8 mouse cellular contexts compared by ENCODE assay signal in the genomic region with DNA sequence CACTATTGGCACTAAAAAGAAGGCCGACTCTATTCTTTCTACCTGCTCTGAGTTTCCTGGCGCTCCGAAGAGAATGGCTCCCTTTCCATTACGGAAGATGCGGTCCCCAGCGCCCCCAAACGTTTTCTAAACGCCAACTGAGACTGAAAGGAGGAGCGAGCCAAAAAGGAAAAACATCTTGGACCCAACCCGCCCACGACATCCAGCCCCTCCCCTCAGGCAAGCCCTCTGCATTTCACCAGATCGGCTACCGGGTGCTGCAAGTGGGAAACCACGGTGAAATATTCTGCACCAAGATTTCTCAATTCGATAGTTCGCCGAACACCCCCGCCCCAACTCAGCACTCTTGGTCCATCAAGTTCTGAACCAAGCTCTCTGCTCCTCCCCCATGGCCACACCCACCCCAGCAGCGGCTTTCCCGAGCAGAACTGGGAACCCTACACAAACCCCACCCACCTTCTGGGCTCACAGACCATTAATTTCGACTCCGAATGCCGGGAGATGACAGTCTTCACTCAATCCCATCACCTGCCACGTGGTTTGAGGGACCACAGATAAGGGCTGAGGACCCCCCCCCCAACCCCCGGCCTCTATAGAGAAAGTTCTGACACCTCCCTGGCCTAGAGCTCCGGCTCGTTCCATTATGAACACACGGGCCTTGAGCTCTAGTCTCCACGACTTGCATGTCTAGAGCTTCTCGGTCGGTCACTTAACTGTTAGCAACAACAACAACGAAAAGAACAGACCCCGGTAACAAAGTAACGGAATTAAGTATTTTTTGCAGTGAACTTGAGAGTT. TPM values are rescaled to one million over a fixed set of nuclear protein-coding genes. Genes with fewer than 3 reads are reported as not detected.
DNase-seq lines count a peak whose midpoint lies in the region; ATAC-seq and TF ChIP-seq lines count a peak whose summit lies in the region.

No protein-coding gene starts in this region.

- TF ChIP-seq POLR2A in small intestine, adult 2 months (IDR thresholded peaks at IDR 0.05; ENCODE audit: low read depth, low read length) = peak; percentile 79

- peak; percentile 93 for DNase-seq in adrenal gland, adult 2 months
- peak; percentile 78 for DNase-seq in embryo, embryonic 10.5 days (ENCODE audit: low spot score)
- peak; percentile 76 for DNase-seq in gastrocnemius, postnatal 10 days
- DNase-seq in induced T-regulatory cell, adult 2 months (ENCODE audit: low read depth) = peak; percentile 89
- peak; percentile 70 for DNase-seq in limb, embryonic 10.5 days (ENCODE audit: low spot score)

- H3K4me1 ChIP-seq in limb, embryonic 10.5 days = peaks cover 45% of the 10 kb centered on the region
- peaks cover 33% of the 10 kb centered on the region for H3K4me1 ChIP-seq in midbrain, embryonic 12.5 days
- H3K4me1 ChIP-seq in small intestine, adult 2 months (ENCODE audit: control insufficient read depth, insufficient read depth, insufficient read length, low read length) = peaks cover 27% of the 10 kb centered on the region

- peak overlapping the region; percentile 91 for H3K4me2 ChIP-seq in midbrain, embryonic 12.5 days (replicated peaks)

- H3K27me3 ChIP-seq in limb, embryonic 10.5 days (ENCODE audit: low read depth, poor library complexity, severe bottlenecking) = no peaks in the 10 kb centered on the region
- H3K27me3 ChIP-seq in midbrain, embryonic 12.5 days = peaks cover 4% of the 10 kb centered on the region; the same call in 1 of the 2 replicates
- no peaks in the 10 kb centered on the region for H3K27me3 ChIP-seq in small intestine, adult 2 months (ENCODE audit: control insufficient read depth, insufficient read depth, low read length)

- TF ChIP-seq CTCF in small intestine, adult 2 months (IDR thresholded peaks at IDR 0.05; ENCODE audit: extremely low read depth, insufficient read length, insufficient replicate concordance, low read depth, low read length) = peak; percentile 39; the same call in 1 of the 2 replicates

- H3K36me3 ChIP-seq in limb, embryonic 10.5 days = no peaks in the 10 kb centered on the region
- no peaks in the 10 kb centered on the region for H3K36me3 ChIP-seq in midbrain, embryonic 12.5 days
- H3K36me3 ChIP-seq in small intestine, adult 2 months (ENCODE audit: control insufficient read depth, insufficient read depth, low read length) = no peaks in the 10 kb centered on the region

- 1% methylated on average over 34 of the region's 34 CpGs for WGBS in limb, embryonic 10.5 days
- WGBS in midbrain, embryonic 12.5 days = under 1% methylated on average over 34 of the region's 34 CpGs
- under 1% methylated on average over 34 of the region's 34 CpGs for WGBS in small intestine, adult 2 months

- H3K9ac ChIP-seq in midbrain, embryonic 12.5 days (replicated peaks) = peak overlapping the region; percentile 96

- peak overlapping the region; percentile 97 for H3K27ac ChIP-seq in limb, embryonic 10.5 days
- peak overlapping the region; percentile 92 for H3K27ac ChIP-seq in midbrain, embryonic 12.5 days (replicated peaks)
- peak overlapping the region; percentile 94 for H3K27ac ChIP-seq in small intestine, adult 2 months (ENCODE audit: insufficient read depth, low read depth, low read length)

- no peaks in the 10 kb centered on the region for H3K9me3 ChIP-seq in limb, embryonic 10.5 days (replicated peaks)
- H3K9me3 ChIP-seq in midbrain, embryonic 12.5 days = no peaks in the 10 kb centered on the region

- peak overlapping the region; percentile 86 for H3K4me3 ChIP-seq in limb, embryonic 10.5 days
- H3K4me3 ChIP-seq in midbrain, embryonic 12.5 days = peak overlapping the region; percentile 99
- H3K4me3 ChIP-seq in small intestine, adult 2 months (ENCODE audit: low read depth, low read length) = peak overlapping the region; percentile 84

- no peak for ATAC-seq in midbrain, embryonic 12.5 days (ENCODE audit: low FRiP score, low read depth)
- no peak for ATAC-seq in megakaryocyte-erythroid progenitor cell, adult 5-6 weeks (replicated peaks; ENCODE audit: low FRiP score, low TSS enrichment, poor library complexity, severe bottlenecking)

RNA-seq across cellular contexts. Expression of gene Klf13, which starts 2.3 kb away (rescaled TPM):
- total RNA-seq in adrenal gland, adult 2 months (2021) = 10 to 100 TPM; 67.0 to 77.8 TPM
- 69.2 and 87.7 TPM in 2 replicates for polyA plus RNA-seq in adrenal gland, adult 2 months (2012; rRNA removed)
- 10 to 100 TPM; 38.3 to 50.8 TPM for total RNA-seq in gastrocnemius, postnatal 10 days (2021)
- polyA plus RNA-seq in limb, embryonic 10.5 days (2016; fragmentation: Nextera tagmentation; extraction: Ambion mirVana) = 17.2 and 17.9 TPM in 2 replicates
- polyA plus RNA-seq in midbrain, embryonic 12.5 days (2016; fragmentation: Nextera tagmentation; extraction: Ambion mirVana) = 30.7 and 31.8 TPM in 2 replicates
- 22.2 and 55.1 TPM in 2 replicates for polyA plus RNA-seq in small intestine, adult 2 months (2012; rRNA removed)
- 36.6 and 56.3 TPM in 2 replicates for total RNA-seq in megakaryocyte-erythroid progenitor cell, adult 5-6 weeks (2014; fragmentation: Nextera tagmentation)
- total RNA-seq in megakaryocyte-erythroid progenitor cell, adult 5-6 weeks (2017) = 14.7 and 17.3 TPM in 2 replicates

RNA-seq across cellular contexts. Expression of gene E030018B13Rik, which starts 19.7 kb away (rescaled TPM):
- total RNA-seq in adrenal gland, adult 2 months (2021) = not detected
- not detected in 2 replicates for polyA plus RNA-seq in adrenal gland, adult 2 months (2012; rRNA removed)
- total RNA-seq in gastrocnemius, postnatal 10 days (2021) = not detected
- polyA plus RNA-seq in limb, embryonic 10.5 days (2016; fragmentation: Nextera tagmentation; extraction: Ambion mirVana) = not detected in 2 replicates
- not detected in 2 replicates for polyA plus RNA-seq in midbrain, embryonic 12.5 days (2016; fragmentation: Nextera tagmentation; extraction: Ambion mirVana)
- polyA plus RNA-seq in small intestine, adult 2 months (2012; rRNA removed) = not detected in 2 replicates
- not detected in 2 replicates for total RNA-seq in megakaryocyte-erythroid progenitor cell, adult 5-6 weeks (2014; fragmentation: Nextera tagmentation)
- 0.15 TPM in 1 of 2 replicates, not detected in the other for total RNA-seq in megakaryocyte-erythroid progenitor cell, adult 5-6 weeks (2017)
